Mouse (Mus musculus) limb, embryonic 15.5 days (tissue): ENCODE measurements around the gene Kifc1. TPM values are rescaled to one million over a fixed set of nuclear protein-coding genes. Genes with fewer than 3 reads are reported as not detected.

Source experiments
- ATAC-seq: fragments of 200-750 bp; cut with Nextera tagmentation; 2 replicates; pipeline ENCODE4 v1.8.0; 2017; ENCODE audit warnings: low read depth, moderate TSS enrichment; ENCODE audit not compliant: insufficient number of reproducible peaks, low FRiP score, low TSS enrichment
- H3K27ac ChIP-seq: fragments of 300-500 bp; sonication (generic); 2 replicates; pipeline ENCODE4 v1.5.1; 2015; ENCODE audit warnings: moderate library complexity, mild to moderate bottlenecking, inconsistent platforms
- H3K27me3 ChIP-seq: fragments of 300-500 bp; sonication (generic); 2 replicates; pipeline ENCODE4 v1.6.1; 2015; ENCODE audit warnings: inconsistent platforms
- H3K36me3 ChIP-seq: fragments of 300-500 bp; sonication (generic); 2 replicates; pipeline ENCODE4 v1.6.1; 2015; ENCODE audit warnings: inconsistent platforms
- H3K4me1 ChIP-seq: fragments of 300-500 bp; sonication (generic); 2 replicates; pipeline ENCODE4 v1.6.1; 2015; ENCODE audit warnings: inconsistent platforms
- H3K4me2 ChIP-seq: fragments of 300-500 bp; sonication (generic); 2 replicates; pipeline ENCODE4 v1.6.1; 2015; ENCODE audit warnings: mild to moderate bottlenecking, inconsistent platforms
- H3K4me3 ChIP-seq: fragments of 300-500 bp; sonication (generic); 2 replicates; pipeline ENCODE4 v1.5.1; 2015; ENCODE audit warnings: mild to moderate bottlenecking, inconsistent platforms
- H3K9ac ChIP-seq: fragments of 300-500 bp; sonication (generic); 2 replicates; pipeline ENCODE4 v1.6.1; 2015; ENCODE audit warnings: inconsistent platforms
- H3K9me3 ChIP-seq: fragments of 300-500 bp; sonication (generic); 2 replicates; pipeline ENCODE4 v1.6.1; 2016; ENCODE audit warnings: inconsistent platforms
- WGBS: fragments of 180-500 bp; shearing (Covaris S2); methylation state at CpG from one replicate; pipeline ENCODE4 v1.1.7; 2015; 5-methylcytosine and 5-hydroxymethylcytosine counted together
- polyA plus RNA-seq: library from polyadenylated mRNA; unstranded; fragments of >200 nt; fragmentation: Nextera tagmentation; extraction: Ambion mirVana; gene quantifications from 2 replicates; pipeline ENCODE4 v1.2.1, GENCODE M21; 2015

Kifc1 gene
- polyA plus RNA-seq, 1 experiment from 2014 or later = 7.7 TPM

GRCm38 (mm10) chr17:33928251-33928947 is 37.9 kb upstream of the Kifc1 start:
- ATAC-seq = no peak
- H3K27ac ChIP-seq = peak overlapping the region; percentile 97; the same call in 1 of the 2 replicates

GRCm38 (mm10) chr17:33926207-33926932 is 35.9 kb upstream of the Kifc1 start:
- peaks cover 28% of the 10 kb centered on the region for H3K4me1 ChIP-seq
- H3K27me3 ChIP-seq = no peaks in the 10 kb centered on the region
- 76% methylated on average over 17 of the region's 17 CpGs for WGBS
- H3K27ac ChIP-seq = no peak overlapping the region
- no peak overlapping the region for H3K4me2 ChIP-seq
- ATAC-seq = no peak
- H3K36me3 ChIP-seq = peaks cover 22% of the 10 kb centered on the region
- no peak overlapping the region for H3K9ac ChIP-seq
- H3K9me3 ChIP-seq = no peaks in the 10 kb centered on the region
- H3K4me3 ChIP-seq = no peak overlapping the region

More at GRCm38 (mm10) chr17:33928251-33928947, 37.9 kb upstream of the Kifc1 start:
- Histone ChIP-seq H3K9ac (peak overlapping the region; percentile 63), H3K4me2 (peak overlapping the region; percentile 97), H3K9me3 (no peaks in the 10 kb centered on the region), H3K27me3 (no peaks in the 10 kb centered on the region), H3K4me1 (peaks cover 34% of the 10 kb centered on the region), H3K4me3 (peak overlapping the region; percentile 87), H3K36me3 (peaks cover 38% of the 10 kb centered on the region)
- WGBS = 61% methylated on average over 21 of the region's 21 CpGs

GRCm38 (mm10) chr17:33925406-33926116 is 35.1 kb upstream of the Kifc1 start:
- H3K36me3 ChIP-seq = peaks cover 22% of the 10 kb centered on the region
- no peak for ATAC-seq
- H3K27me3 ChIP-seq = no peaks in the 10 kb centered on the region
- 82% methylated on average over 21 of the region's 21 CpGs for WGBS
- no peak overlapping the region for H3K27ac ChIP-seq
- no peaks in the 10 kb centered on the region for H3K9me3 ChIP-seq
- H3K4me1 ChIP-seq = peaks cover 26% of the 10 kb centered on the region
- no peak overlapping the region for H3K4me2 ChIP-seq
- H3K9ac ChIP-seq = no peak overlapping the region
- H3K4me3 ChIP-seq = no peak overlapping the region

GRCm38 (mm10) chr17:33924577-33925283 is 34.3 kb upstream of the Kifc1 start:
- no peaks in the 10 kb centered on the region for H3K9me3 ChIP-seq
- no peak overlapping the region for H3K4me2 ChIP-seq
- H3K27me3 ChIP-seq = no peaks in the 10 kb centered on the region
- no peak overlapping the region for H3K4me3 ChIP-seq
- H3K36me3 ChIP-seq = peaks cover 22% of the 10 kb centered on the region
- H3K9ac ChIP-seq = no peak overlapping the region
- WGBS = 89% methylated on average over 10 of the region's 10 CpGs
- H3K27ac ChIP-seq = no peak overlapping the region
- peaks cover 28% of the 10 kb centered on the region for H3K4me1 ChIP-seq
- no peak for ATAC-seq

- Histone ChIP-seq H3K36me3 (peaks cover 24% of the 10 kb centered on the region), H3K27me3 (no peaks in the 10 kb centered on the region), H3K4me1 (peaks cover 48% of the 10 kb centered on the region), H3K4me3 (peak overlapping the region; percentile 56; the same call in 1 of the 2 replicates), H3K4me2 (no peak overlapping the region), H3K27ac (no peak overlapping the region), H3K9me3 (no peaks in the 10 kb centered on the region), H3K9ac (no peak overlapping the region)
- ATAC-seq = no peak
- WGBS = 84% methylated on average over 7 of the region's 7 CpGs
Observed at GRCm38 (mm10) chr17:33921361-33921760, 30.9 kb upstream of the Kifc1 start.

GRCm38 (mm10) chr17:33920282-33921097 is 30.0 kb upstream of the Kifc1 start:
- Histone ChIP-seq H3K27ac (peak overlapping the region; percentile 78), H3K36me3 (peaks cover 18% of the 10 kb centered on the region), H3K4me3 (peak overlapping the region; percentile 56), H3K9me3 (no peaks in the 10 kb centered on the region), H3K27me3 (no peaks in the 10 kb centered on the region), H3K9ac (peak overlapping the region; percentile 54), H3K4me1 (peaks cover 51% of the 10 kb centered on the region), H3K4me2 (peak overlapping the region; percentile 88)
- under 1% methylated on average over 36 of the region's 36 CpGs for WGBS
- ATAC-seq = no peak

- no peak for ATAC-seq
- no peaks in the 10 kb centered on the region for H3K27me3 ChIP-seq
- H3K36me3 ChIP-seq = peaks cover 18% of the 10 kb centered on the region; the same call in 1 of the 2 replicates
- H3K4me1 ChIP-seq = peaks cover 56% of the 10 kb centered on the region
- H3K4me3 ChIP-seq = peak overlapping the region; percentile 56
- peak overlapping the region; percentile 88 for H3K4me2 ChIP-seq
- under 1% methylated on average over 52 of the region's 52 CpGs for WGBS
- peak overlapping the region; percentile 54 for H3K9ac ChIP-seq
- peak overlapping the region; percentile 78 for H3K27ac ChIP-seq
- no peaks in the 10 kb centered on the region for H3K9me3 ChIP-seq
Observed at GRCm38 (mm10) chr17:33919351-33920281, 29.2 kb upstream of the Kifc1 start.

- no peaks in the 10 kb centered on the region for H3K9me3 ChIP-seq
- H3K36me3 ChIP-seq = peaks cover 26% of the 10 kb centered on the region
- H3K9ac ChIP-seq = peak overlapping the region; percentile 54; the same call in 1 of the 2 replicates
- H3K4me2 ChIP-seq = peak overlapping the region; percentile 88
- H3K4me1 ChIP-seq = peaks cover 61% of the 10 kb centered on the region
- no peak for ATAC-seq
- peak overlapping the region; percentile 78 for H3K27ac ChIP-seq
- H3K27me3 ChIP-seq = no peaks in the 10 kb centered on the region
- 52% methylated on average over 37 of the region's 37 CpGs for WGBS
- peak overlapping the region; percentile 56 for H3K4me3 ChIP-seq
Observed at GRCm38 (mm10) chr17:33918293-33919203, 28.1 kb upstream of the Kifc1 start.

- Histone ChIP-seq H3K27me3 (no peaks in the 10 kb centered on the region), H3K4me3 (no peak overlapping the region), H3K4me2 (no peak overlapping the region), H3K4me1 (peaks cover 62% of the 10 kb centered on the region), H3K27ac (no peak overlapping the region), H3K9ac (no peak overlapping the region), H3K9me3 (no peaks in the 10 kb centered on the region), H3K36me3 (peaks cover 32% of the 10 kb centered on the region)
- 82% methylated on average over 18 of the region's 18 CpGs for WGBS
- no peak for ATAC-seq
Observed at GRCm38 (mm10) chr17:33917656-33918292, 27.3 kb upstream of the Kifc1 start.
